In genomic region chr8:84871376-84872308, GRCm38 (mm10) we compare ENCODE assay signal across 8 mouse cellular contexts. TPM values are rescaled to one million over a fixed set of nuclear protein-coding genes. Genes with fewer than 3 reads are reported as not detected.
DNase-seq lines count a peak whose midpoint lies in the region; ATAC-seq and TF ChIP-seq lines count a peak whose summit lies in the region.

Gene Syce2, plus strand, starts transcription at chr8:84872111.

- peaks cover 21% of the 10 kb centered on the region for H3K36me3 ChIP-seq in hindbrain, postnatal 0 days (ENCODE audit: insufficient read depth, low read length)

- TF ChIP-seq CTCF in gastrocnemius, adult 2 months (IDR thresholded peaks at IDR 0.05): peak; percentile 5; the same call in 1 of the 2 replicates
- peak; percentile 60 for TF ChIP-seq CTCF in hindbrain, postnatal 0 days (IDR thresholded peaks at IDR 0.05; ENCODE audit: low read depth)

- H3K9ac ChIP-seq in hindbrain, postnatal 0 days (replicated peaks; ENCODE audit: low read length): peak within 1 kb of the TSS; percentile 48

- peak; percentile 84 to 94 for DNase-seq in adrenal gland, adult (ENCODE audit: inconsistent age in 2 of 2, low spot score in 1 of 2)
- DNase-seq in cerebellum, postnatal 14 days: peak; percentile 71 to 84
- DNase-seq in gastrocnemius, adult 2 months: peak; percentile 83
- DNase-seq in hindbrain, postnatal 0 days (ENCODE audit: low spot score): peak; percentile 82
- DNase-seq in left cerebral cortex, postnatal 36 days (ENCODE audit: low spot score in 2 of 2): peak; percentile 48 to 52
- peak; percentile 43 for DNase-seq in right cerebral cortex, postnatal 25 days
- no peak for DNase-seq in adipocyte (ENCODE audit: low spot score)

- no peaks in the 10 kb centered on the region for H3K9me3 ChIP-seq in hindbrain, postnatal 0 days (ENCODE audit: low read length)

- 0 out of 2 replicates have a peak, but pooled peaks cover 5% of the 10 kb centered on the region for H3K4me1 ChIP-seq in hindbrain, postnatal 0 days (ENCODE audit: insufficient read depth, low read length)

- peak; percentile 83 for ATAC-seq in hindbrain, postnatal 0 days
- peak; percentile 61 for ATAC-seq in megakaryocyte-erythroid progenitor cell, adult 5-6 weeks (replicated peaks; ENCODE audit: low FRiP score, low TSS enrichment, poor library complexity, severe bottlenecking)

- H3K27me3 ChIP-seq in hindbrain, postnatal 0 days (ENCODE audit: insufficient read depth, low read length): no peaks in the 10 kb centered on the region

- 17% methylated on average over 39 of the region's 46 CpGs for WGBS in hindbrain, postnatal 0 days

- peak within 1 kb of the TSS; percentile 32; the same call in 1 of the 2 replicates for H3K27ac ChIP-seq in gastrocnemius, adult 2 months
- H3K27ac ChIP-seq in hindbrain, postnatal 0 days: no peak within 1 kb of the TSS

- peak within 1 kb of the TSS; percentile 78 for H3K4me3 ChIP-seq in gastrocnemius, adult 2 months
- peak within 1 kb of the TSS; percentile 39 for H3K4me3 ChIP-seq in hindbrain, postnatal 0 days (ENCODE audit: low read length)

- H3K4me2 ChIP-seq in hindbrain, postnatal 0 days (ENCODE audit: low read depth, low read length): peak within 1 kb of the TSS; percentile 75

- intact Hi-C loops in gastrocnemius, adult 2 months (cut with DNase I): no loop called here
- intact Hi-C loops in left cerebral cortex, postnatal 36 days (cut with DNase I): no loop called here

RNA-seq across cellular contexts. Expression of gene Syce2, which starts in this region (rescaled TPM):
- 1 to 10 TPM; 1.2 to 1.8 TPM for total RNA-seq in gastrocnemius, adult 2 months (2021)
- 11.8 and 14.0 TPM in 2 replicates for total RNA-seq in hindbrain, postnatal 0 days (2014; rRNA removed)
- 62.1 and 64.4 TPM in 2 replicates for polyA plus RNA-seq in hindbrain, postnatal 0 days (2015; fragmentation: Nextera tagmentation; extraction: Ambion mirVana)
- total RNA-seq in left cerebral cortex, postnatal 36 days (2021): 1 to 10 TPM; 8.3 TPM
- total RNA-seq in megakaryocyte-erythroid progenitor cell, adult 5-6 weeks (2014; fragmentation: Nextera tagmentation): 101 and 135 TPM in 2 replicates
- total RNA-seq in megakaryocyte-erythroid progenitor cell, adult 5-6 weeks (2017): 98.9 and 102 TPM in 2 replicates
